Mouse (Mus musculus) kidney, adult 18-20 months (tissue): ENCODE data around the gene Hipk3.

ENCODE experiments used
- DNase-seq: peaks from one replicate; pipeline ENCODE4 v3.0.0; 2021

The Hipk3 gene

GRCm38 (mm10) chr2:104493951-104494800 lies at the start of gene Hipk3:
TSS of gene Hipk3 (minus strand) at chr2:104494446.
- DNase-seq, result peak; percentile 83

- DNase-seq, result no peak
Observed at GRCm38 (mm10) chr2:104540286-104540685, 46.0 kb upstream of the Hipk3 start.

- DNase-seq, result no peak
Observed at GRCm38 (mm10) chr2:104534751-104535150, 40.5 kb upstream of the Hipk3 start.

DNA sequence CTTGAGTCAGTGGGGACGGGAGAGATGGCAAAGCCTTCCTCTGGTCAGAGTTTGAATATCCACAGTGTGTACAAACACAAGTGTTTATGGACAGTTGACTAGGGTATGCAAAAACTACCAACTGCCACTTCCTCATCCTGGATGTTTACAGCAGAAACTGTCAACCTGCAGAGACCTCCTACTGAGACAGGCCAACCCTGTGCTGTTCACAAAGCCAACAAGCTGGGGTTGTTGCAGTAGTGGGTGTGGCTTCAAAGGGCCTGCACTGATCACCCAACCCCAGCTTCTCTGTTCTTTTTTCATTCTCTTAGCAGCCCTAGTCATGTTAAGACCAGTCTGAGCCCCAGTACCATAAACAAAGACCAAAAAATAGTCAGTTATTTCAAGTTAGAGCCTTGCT lies 38.3 kb upstream of the Hipk3 start:
- DNase-seq, result no peak

- DNase-seq, result no peak
Observed at GRCm38 (mm10) chr2:104526559-104526958, 32.3 kb upstream of the Hipk3 start.

- no peak for DNase-seq
Observed at GRCm38 (mm10) chr2:104525506-104525905, 31.3 kb upstream of the Hipk3 start.

DNA sequence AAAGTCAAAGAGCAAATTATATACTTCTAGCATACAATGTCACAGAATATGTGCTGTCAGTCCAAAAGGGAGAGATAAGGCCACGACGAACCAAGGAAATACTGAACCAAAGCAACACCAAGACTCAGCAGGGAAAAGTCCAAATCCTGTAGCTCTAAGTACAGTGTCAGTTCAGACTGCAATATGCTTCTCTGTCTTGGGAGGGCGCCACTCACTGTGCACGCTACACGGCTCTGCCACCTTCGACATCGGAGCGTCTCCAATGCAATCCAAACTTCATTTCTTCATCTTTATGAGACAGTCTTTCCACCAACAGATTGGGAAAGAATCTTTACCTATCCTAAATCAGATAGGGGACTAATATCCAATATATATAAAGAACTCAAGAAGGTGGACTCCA lies 17.4 kb upstream of the Hipk3 start:
- DNase-seq, result no peak

- no peak for DNase-seq
Observed at GRCm38 (mm10) chr2:104502388-104502787, 8.1 kb upstream of the Hipk3 start.

DNA sequence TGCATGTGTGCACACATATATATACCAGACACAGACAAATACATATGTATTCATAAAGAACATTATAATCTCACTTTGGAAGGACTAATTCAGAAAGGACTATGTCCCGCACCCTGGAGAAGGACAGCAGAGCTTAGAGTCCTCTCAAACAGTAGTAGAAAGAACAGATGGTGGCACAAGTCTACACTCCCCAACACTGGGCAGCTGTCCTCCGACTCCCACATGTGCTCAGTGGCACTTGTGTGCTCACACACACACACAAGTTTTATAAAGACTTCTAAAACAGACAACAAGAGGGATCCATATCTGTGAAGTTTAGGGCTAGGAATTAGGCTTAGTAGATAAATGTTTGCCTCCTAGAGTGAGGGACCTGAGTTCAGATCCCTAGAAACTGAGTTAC lies 6.8 kb upstream of the Hipk3 start:
- DNase-seq, result no peak

DNA sequence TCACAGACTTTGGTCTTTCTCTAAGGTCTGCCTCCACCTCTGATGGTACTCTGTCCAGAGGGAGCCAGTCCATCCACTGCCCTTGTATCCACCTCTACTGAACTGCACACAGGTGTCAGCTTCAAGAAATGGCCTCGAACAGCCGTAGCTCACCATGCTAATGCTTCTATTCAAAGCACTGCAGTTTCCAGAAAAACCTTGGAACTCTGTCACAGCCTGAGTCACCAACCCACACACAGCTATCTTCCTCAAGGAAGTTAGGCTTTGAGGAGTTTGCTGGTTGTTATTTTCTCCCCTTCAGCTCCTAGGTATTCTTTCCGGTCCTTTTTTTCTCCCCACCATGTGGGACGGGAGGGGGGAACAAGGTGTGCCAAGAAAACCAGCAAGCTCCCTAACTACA lies 3.5 kb upstream of the Hipk3 start:
- DNase-seq, result no peak

DNA sequence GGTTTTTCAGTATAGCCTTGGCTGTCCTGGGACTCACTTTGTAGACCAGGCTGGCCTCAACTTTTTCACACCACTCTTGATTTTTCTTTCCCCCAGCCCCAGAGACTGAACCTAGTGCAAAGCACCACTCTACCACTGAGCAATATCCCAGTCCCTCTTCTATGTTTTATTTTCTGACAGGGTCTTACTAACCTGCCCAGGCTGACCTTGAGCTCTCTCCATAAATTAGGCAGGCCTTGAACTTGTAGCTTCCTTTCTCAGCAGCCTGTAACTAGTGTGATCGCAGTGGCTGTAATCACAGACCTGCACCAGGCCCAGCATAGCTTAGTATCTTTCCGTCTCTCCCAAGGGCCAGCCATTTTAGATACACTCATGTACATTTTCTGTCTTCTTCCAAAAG lies 3.0 kb upstream of the Hipk3 start:
- no peak for DNase-seq

DNA sequence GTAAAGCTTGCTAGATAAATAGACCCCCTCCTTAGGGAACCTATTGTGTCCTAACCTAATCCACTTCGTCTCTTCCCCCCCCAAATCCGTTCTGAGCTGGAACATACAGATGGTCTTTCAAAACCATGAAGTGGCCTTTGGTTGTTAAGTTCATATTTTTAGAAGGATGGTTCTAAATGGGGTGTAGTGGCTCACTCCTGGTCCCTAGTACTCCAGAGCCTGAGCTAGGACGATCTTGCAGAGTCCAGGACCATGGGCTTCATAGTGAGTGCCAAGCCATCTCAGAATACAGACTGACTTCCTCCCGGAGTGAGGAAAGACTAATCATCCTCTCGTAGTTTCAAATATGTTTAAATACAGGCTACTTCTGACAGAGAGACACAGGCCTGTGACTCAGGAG lies 2.0 kb upstream of the Hipk3 start:
- no peak for DNase-seq

DNA sequence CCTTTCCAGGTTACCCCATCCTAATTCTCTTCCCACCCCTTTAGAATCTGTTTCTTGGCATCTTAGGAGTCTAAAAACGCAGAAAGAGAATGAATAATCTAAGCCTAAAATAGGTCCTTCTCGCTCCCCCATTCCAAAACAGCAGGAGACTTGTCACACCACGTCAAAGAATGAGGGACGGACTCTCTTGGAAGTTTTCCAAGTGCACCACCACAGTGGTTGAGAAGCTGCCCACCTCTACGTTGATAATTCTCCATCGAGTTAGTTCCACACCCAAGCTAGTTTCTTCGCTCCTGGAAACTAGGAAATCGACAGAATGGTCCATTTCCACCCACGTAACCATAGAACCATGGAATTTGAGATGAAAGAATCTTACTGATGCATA lies 547 bp upstream of the Hipk3 start:
- DNase-seq, result no peak

DNA sequence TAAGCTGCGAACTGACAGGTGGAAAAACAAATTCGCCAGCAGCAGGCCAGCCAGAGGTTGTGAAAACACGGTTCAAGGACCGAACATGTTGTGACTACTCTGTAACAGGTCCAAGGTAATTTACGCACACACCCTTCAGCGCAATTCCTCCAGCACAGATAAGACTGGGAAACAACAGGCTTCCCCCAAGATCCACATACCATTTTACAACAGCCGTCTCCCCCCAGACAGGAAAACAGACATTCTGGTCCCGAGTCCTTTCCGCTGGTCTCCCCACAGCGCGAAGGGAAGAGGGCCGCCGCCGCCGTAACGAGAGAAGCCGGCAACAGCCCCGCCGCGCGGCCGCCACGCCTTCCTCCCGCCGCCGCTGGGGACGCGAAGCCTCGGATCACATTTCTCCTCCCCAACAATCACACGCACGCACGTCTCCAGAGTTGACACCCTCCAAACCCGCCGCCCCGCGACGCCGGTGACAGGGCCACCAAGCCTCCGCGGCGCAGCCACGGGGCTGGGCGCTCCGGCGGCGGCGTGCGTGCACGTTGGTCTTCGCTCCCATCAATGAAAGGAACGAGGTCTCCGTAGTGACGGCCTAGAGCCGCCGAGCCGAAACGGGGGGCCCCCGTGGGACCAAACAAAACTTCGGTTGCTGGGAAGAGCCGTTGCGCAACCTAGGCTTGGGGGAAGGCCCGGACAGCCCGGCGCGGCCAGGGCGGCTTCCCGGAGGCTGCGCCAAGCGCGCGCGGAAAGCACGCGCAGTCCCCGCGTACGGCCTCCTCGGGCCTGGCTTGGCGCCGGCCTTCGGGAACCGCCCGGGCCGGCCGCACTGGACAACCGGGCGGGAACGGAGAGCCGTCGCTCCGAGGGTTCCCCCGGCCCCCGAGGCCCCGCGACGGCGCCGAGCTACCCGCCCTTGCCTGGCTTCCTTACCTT lies 960 bp downstream of the Hipk3 start:
- peak; percentile 85 for DNase-seq

DNA sequence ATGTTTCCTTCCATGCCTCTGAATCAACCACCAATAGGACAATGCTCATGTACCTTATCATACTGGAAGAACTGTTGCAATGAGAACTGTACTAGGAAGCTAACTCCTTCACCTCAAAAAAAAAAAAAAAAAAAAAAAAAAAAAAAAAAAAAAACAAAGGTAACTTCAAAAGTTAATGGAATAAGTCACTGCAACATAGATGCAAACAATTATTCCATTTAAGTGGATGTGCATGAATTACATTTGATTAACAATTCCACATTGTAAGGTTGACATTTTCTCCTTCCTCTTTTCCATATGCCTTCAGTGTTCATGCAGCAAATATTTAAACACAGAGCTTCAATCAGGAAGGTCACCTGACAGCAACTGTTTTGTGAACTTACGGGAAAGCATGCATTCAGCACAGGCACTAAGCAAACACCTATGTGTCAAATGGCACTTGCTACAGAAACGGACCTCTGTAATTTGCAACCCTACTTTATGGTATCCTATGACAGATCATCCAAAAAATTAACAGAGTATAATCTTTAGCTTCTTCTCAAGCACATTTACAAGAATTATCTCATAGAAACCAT lies 2.9 kb downstream of the Hipk3 start:
- DNase-seq, result no peak

DNA sequence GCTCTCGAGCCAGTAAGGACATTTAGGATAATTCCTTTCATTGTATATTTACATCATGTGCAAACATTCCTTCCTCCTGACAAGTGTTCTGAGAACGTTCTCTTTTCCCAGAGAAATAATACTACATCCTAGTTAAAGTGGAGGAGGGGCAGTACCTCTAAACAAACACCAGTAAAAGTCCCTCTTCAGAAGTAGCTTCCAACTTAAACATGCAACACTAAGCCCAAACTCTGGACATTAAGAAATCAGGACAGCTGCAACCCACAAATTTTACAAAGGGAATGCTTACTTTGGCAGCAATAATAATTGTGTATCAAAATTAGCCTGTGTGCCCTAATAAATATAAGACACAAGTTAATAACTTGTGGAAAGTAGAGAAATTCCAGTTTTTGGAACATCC lies 3.5 kb downstream of the Hipk3 start:
- no peak for DNase-seq

- no peak for DNase-seq
Observed at GRCm38 (mm10) chr2:104489851-104490250, 4.4 kb downstream of the Hipk3 start.

GRCm38 (mm10) chr2:104484438-104484837 lies 9.8 kb downstream of the Hipk3 start:
- no peak for DNase-seq

GRCm38 (mm10) chr2:104482156-104482555 lies 12.1 kb downstream of the Hipk3 start:
- DNase-seq, result no peak

DNA sequence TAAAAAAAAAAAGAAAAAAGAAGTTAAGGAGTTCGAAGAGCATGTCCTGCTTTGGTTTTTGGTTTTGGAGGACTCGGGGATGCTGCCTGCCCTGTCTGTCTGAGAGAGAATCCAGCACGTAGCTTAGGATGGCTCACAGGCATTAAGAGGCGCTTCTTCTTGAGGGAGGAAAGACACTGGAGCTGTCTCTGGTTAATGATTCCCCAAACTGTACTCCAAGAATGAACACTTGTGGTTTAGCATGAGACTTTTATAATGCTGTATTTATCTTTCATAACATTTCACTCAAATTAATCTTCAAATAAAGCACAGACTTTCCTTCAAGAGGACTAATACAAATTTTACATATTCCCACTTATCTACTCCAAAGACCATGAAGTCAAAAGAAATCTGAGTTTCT lies 15.2 kb downstream of the Hipk3 start:
- DNase-seq, result no peak

- no peak for DNase-seq
Observed at GRCm38 (mm10) chr2:104477398-104478015, 16.7 kb downstream of the Hipk3 start.

DNA sequence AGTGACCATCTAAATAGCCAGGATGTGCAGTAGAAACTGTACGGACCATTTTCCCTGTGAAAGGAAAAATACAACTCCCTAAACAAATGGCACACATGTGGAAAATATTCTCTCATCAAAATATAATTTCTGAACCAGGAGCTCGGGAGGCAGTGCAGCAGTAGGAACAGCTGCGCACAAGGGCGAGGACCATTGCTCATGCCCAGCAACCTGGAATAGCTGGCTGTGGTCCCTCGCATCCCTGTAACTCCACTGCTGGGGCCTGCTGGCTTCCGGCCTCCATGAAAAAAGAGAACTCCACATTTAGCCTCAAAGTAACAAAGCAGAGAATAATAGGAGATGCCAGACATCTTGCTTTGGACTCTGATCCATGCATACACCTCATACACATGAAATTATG lies 22.2 kb downstream of the Hipk3 start:
- no peak for DNase-seq

GRCm38 (mm10) chr2:104471161-104471560 lies 23.1 kb downstream of the Hipk3 start:
- no peak for DNase-seq
